Mouse (Mus musculus) layer of hippocampus, adult 2 months (tissue): ENCODE data around the gene Tmbim1. TPM values are rescaled to one million over a fixed set of nuclear protein-coding genes. Genes with fewer than 3 reads are reported as not detected.
"Not testable (repeated sequence)": the region's sequence is repeated elsewhere in the genome, so short reads cannot be mapped to it uniquely, and the experiment has no call there.

Experiments
- DNase-seq, 2 experiments: peaks; one replicate each; pipeline ENCODE4 v3.0.0; 2022; ENCODE audit warnings: low spot score in 2 of 2
- H3K27ac ChIP-seq: fragments of 200-600 bp; 2 replicates; pipeline ENCODE4 v1.8.1; 2022
- H3K4me3 ChIP-seq: fragments of 200-600 bp; 2 replicates; pipeline ENCODE4 v1.8.1; 2022; ENCODE audit warnings: mild to moderate bottlenecking
- CTCF ChIP-seq: fragments of 200-600 bp; conservative IDR thresholded peaks from 2 replicates; pipeline ENCODE4 v1.8.1; 2022; ENCODE audit warnings: antibody characterized with exemption, mild to moderate bottlenecking, moderate library complexity
- long read RNA-seq, 2 experiments: library from polyadenylated mRNA; stranded (forward); transcript quantifications; one replicate each; pipeline ENCODE4 v2.0.0; 2021; ENCODE audit warnings: borderline mapping rate in 2 of 2
- total RNA-seq, 2 experiments: library from RNA; stranded (reverse); gene quantifications; 2 replicates each; pipeline ENCODE4 v1.2.3; 2021

The Tmbim1 gene
- 10 to 100 TPM; 23.3 to 23.9 TPM for total RNA-seq
- long read RNA-seq, experiment 1, full-length matches to known transcripts: 9 of 14 reads
- long read RNA-seq, experiment 1, partial matches to known transcripts: 0 of 14 reads
- long read RNA-seq, experiment 1, other reads (novel, unspliced or antisense): 5 of 14 reads
- long read RNA-seq, experiment 2, full-length matches to known transcripts: 8 of 11 reads
- long read RNA-seq, experiment 2, partial matches to known transcripts: 0 of 11 reads
- long read RNA-seq, experiment 2, other reads (novel, unspliced or antisense): 3 of 11 reads

DNA sequence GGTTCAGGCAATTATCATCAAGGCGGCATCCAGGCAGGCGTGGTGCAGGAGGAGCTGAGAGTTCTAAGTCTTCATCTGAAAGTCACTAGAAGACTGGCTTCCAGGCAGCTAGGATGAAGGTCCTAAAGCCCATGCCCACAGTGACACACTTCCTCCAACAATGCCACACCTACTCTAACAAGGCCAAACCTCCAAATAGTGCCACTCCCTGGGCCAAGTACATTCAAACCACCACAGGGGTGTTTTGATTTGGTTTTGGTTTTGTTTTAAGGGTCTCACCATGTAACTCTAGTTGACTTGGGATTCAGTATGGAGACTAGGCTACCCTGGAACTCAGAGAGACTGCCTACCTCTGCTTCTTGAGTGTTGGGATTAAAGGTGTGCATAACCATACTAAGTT, at the start of gene Tmbim1:
Gene Tmbim1 (minus strand): TSS at position 101 of the 400 bp plus-strand sequence.
- Histone ChIP-seq H3K4me3 (peak within 1 kb of the TSS; percentile 65), H3K27ac (peak within 1 kb of the TSS; percentile 91)
- no peak for DNase-seq
- no peak for TF ChIP-seq CTCF

DNA sequence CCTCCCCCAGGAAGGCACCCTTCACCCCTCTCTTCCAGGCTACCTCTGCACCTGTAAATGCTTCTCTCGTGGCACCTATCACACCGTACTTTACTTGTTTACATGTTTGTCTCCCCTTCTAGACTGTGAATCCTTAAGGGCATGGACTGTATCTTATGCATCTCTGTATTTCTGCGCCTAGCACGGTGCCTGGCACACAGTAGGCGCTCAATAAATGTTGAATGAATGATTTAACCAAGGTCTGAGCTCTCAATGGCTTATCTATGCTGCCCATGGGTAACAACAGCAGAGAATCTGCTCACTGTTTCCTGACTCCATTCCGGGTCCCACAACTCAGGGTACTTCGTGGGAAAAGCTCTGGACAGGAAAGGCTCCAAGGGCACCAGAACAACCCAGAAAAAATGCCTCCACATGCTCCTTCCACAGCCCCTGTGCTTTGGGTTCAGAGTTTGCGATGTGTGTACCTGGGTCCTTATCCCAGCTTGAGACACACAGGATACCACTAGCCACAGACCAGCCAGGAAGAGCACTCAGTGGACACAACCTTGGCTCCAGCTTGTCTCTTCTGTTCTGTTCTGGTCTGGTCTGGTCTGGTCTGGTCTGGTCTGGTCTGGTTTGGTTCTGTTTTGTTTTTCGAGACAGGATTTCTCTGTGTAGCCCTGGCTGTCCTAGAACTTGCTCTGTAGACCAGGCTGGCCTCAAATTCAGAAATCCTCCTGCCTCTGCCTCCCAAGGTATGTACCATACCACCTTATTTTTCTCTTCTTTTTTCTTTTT, 48.2 kb upstream of the Tmbim1 start:
- no peak for TF ChIP-seq CTCF

DNA sequence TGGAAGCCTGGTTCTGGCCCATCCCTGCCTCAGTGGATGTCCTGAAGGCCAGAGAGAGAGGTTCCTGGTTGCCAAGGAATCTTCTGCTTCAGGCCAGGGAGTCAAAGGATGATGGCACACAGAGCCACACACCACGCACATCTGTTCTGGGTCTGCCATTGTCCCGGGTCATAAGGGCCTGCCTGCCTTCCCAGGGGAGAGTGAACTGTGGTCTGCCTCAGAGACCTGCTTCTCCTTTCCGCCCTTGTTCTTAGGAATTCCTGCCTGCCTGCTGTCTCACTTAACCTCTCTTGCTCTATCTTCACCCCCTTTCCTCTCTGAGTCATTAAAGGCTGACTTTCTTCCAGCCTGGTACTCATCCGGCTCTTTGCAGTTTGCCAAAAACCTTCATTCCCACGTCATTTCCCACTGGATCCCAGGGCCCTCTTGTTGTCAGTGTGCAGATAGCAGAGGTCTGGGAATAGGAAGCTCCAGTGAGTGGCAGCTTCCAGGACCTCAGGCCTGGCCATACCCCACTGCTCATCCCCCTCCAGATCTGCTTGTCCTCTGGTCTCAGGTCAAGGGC, 47.2 kb upstream of the Tmbim1 start:
- TF ChIP-seq CTCF: no peak
- Histone ChIP-seq H3K27ac (no peak overlapping the region), H3K4me3 (no peak overlapping the region)
- no peak for DNase-seq

More for the DNA sequence above, 48.2 kb upstream of the Tmbim1 start:
- H3K27ac ChIP-seq: no peak overlapping the region
- DNase-seq: no peak
- H3K4me3 ChIP-seq: no peak overlapping the region

DNA sequence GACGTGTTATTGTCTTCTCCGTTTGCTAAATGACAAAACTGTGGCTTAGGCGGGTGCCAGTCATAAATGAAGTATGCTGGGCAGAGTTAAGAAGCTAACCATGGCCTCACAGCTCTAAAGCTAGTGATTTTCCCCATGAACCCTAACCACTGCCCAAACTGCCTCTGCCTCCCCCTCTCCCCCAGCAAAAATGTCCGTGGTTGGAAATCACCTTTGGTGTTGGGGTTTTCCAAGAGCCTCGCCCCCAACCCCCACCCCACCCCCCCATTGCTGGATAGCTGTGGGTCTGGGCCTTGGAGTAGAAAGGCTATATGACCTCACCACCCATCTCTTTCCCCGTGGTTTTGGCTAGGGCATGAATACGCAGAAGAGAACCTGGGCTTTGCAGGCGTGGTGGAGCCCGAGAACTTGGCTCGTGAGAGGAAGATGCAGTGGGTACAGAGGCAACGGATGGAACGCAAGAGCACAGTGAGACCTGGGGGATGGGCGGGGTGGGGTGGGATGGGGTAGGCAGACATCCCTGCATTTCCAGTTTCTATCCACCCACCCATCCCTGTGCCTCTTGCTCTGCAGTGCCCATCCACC, 45.9 kb upstream of the Tmbim1 start:
- Histone ChIP-seq H3K4me3 (no peak overlapping the region), H3K27ac (no peak overlapping the region)
- TF ChIP-seq CTCF: no peak
- DNase-seq: no peak

DNA sequence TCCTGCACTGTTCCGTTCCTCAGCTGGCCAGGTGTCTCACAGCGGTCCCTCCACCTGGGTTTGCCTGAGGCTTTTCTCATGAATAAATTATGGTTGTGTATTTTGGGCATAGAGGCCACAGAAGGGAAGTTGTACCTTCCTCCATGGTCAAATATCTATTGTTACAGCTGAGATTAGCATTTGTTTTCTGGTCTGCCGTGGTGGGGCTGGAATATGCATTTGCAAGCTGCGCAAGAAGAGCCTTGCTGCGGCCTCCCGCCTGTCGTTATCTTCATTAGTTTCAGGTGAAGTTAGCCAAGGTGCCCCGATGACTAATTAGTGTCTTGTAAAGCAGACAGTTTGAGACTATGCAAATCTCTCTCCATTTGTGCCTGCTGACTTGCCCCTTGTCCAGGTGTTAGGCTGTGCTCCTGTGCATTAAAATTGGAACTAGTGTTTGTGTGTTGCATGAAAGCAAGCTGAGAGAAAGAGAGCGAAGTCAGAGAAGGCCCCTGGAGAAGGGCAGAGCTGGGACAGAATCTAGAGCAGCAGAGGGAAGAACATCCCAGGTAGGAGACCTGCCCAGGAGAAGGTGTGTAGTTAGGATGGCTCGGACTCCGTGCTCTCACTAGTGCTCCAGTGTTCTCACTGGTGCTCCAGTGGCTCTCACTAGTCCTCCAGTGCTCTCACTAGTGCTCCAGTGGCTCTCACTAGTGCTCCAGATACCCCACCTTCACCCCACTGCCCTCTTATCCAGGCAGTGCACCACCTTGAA, 38.9 kb upstream of the Tmbim1 start:
- DNase-seq: no peak
- TF ChIP-seq CTCF: no peak
- Histone ChIP-seq H3K4me3 (no peak overlapping the region), H3K27ac (no peak overlapping the region)

DNA sequence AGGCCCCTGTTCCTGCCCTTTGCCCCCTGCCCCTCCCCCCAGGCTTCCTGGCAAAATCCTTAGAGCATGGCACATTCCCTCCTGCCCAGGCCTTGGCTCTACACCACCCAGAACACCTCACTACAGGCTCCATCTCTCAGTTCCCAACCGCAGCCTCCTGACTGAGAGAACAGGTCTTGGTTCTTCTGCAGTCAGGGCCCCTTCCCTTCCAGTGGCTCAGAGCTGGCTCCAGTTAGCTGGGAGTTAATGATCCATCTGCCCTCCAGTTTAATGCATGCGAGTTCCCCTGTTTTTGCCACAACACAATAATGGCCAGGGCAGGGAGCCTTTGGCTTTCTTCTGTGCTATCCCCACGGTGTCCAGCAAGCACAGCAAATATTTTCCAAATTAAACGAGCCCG, 37.7 kb upstream of the Tmbim1 start:
- TF ChIP-seq CTCF: no peak

DNA sequence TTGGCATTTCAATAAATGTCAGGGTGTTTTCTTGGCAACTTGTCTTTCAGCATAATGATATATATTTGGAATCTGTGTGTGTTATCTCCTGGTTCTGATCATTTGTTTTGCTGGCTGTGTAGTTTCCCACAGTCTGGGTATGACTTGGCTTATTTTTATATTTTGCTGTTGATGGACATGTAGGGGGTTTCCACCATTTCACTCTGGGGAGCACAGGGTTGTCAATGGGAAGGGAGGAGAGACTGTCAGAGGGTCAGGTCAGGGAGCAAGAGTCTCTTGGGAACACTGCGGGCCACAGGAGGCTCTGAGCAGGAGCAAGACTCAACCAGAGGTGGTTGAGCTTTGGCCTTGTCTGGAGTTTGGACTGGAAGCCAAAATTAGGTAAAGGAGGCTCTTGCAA, 36.9 kb upstream of the Tmbim1 start:
- H3K27ac ChIP-seq: no peak overlapping the region; the same call in 1 of the 2 replicates
- no peak for DNase-seq
- no peak overlapping the region for H3K4me3 ChIP-seq
- no peak for TF ChIP-seq CTCF

More for the DNA sequence above, 37.7 kb upstream of the Tmbim1 start:
- H3K27ac ChIP-seq: no peak overlapping the region
- no peak overlapping the region for H3K4me3 ChIP-seq
- no peak for DNase-seq

DNA sequence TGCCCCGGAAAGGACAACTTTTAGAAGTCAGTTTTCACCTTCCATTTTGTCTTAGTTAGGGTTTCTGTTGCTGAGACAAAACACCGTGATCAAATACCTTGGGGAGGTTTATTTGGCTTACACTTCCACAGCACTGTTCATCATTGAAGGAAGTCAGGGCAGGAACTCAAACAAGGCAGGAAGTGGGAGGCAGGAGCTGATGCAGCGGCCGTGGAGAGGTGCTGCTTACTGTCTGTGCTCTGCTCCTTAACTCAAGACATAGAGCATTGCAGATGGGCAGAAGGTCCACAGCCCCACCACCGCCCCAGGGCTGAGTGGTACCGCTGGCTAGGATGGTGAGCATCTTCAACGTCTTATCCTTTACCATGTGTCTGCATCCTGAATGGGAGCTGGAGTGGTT, 36.5 kb upstream of the Tmbim1 start:
- peak overlapping the region; percentile 67 for H3K27ac ChIP-seq
- TF ChIP-seq CTCF: no peak
- DNase-seq: peak in 1 of 2 experiments; percentile 29
- no peak overlapping the region for H3K4me3 ChIP-seq

DNA sequence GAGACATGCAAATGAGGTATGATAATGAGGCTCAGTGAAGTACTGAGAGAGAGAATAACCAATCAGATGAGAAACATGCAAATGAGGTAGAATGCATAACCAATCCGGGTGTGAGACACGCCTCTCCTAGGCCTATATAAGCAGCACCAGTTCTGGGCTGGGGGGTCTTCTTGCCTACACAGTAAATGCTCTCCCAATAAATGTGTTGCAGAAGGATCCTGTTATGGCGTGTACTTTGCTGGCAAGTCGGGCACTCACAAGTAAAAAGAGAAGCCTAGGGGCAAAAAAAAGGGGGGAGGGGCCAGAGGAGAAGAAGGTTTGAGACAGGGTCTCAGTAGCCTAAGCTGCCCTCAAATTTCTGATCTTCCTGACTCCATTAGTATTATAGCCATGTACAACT, 35.6 kb upstream of the Tmbim1 start:
- not testable (repeated sequence) for DNase-seq, H3K4me3 ChIP-seq

DNA sequence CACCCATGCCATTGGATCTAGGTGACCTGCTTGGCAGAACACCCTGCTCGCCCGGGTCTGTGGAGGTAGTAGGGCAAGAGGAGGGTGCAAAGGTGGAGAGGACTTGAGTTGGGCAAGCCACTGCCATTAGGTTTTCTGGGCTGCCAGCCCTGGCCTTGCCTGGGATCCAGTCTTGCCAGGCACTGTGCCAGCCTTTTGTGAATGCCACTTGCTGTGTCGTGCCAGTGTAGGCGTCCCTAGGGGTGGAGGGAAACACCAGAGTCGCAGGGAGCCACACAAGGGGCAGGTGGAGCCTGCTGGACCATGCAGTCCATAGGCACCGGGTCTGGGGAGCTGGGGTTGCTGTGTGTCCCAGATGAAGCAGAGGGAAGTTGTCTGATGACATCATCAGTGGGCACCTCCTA, 34.9 kb upstream of the Tmbim1 start:
- DNase-seq: peak; percentile 46 to 61
- Histone ChIP-seq H3K27ac (peak overlapping the region; percentile 10; the same call in 1 of the 2 replicates), H3K4me3 (no peak overlapping the region)
- TF ChIP-seq CTCF: no peak

More for the DNA sequence above, 35.6 kb upstream of the Tmbim1 start:
- not testable (repeated sequence) for H3K27ac ChIP-seq

DNA sequence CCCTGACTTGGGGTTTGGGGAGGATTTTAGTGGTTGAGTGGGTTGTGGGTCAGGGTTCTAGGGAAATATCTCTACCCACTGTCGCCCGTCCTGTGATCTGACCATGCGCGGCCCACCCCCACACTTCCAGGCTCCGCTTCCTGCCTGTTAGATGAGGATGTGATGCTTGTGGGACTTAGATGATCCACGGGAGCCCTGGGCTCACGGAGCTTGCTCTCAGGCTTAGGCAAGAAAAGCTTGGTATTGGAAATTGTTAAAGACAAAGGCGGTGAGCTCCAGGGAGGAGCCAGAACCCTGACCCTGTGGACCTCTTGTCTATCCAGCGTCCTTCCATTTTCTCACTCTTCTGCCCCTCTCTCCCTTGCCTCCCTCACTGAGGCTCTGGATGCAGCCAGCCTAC, 34.5 kb upstream of the Tmbim1 start:
- no peak for DNase-seq
- Histone ChIP-seq H3K4me3 (no peak overlapping the region), H3K27ac (peak overlapping the region; percentile 10; the same call in 1 of the 2 replicates)
- TF ChIP-seq CTCF: no peak

DNA sequence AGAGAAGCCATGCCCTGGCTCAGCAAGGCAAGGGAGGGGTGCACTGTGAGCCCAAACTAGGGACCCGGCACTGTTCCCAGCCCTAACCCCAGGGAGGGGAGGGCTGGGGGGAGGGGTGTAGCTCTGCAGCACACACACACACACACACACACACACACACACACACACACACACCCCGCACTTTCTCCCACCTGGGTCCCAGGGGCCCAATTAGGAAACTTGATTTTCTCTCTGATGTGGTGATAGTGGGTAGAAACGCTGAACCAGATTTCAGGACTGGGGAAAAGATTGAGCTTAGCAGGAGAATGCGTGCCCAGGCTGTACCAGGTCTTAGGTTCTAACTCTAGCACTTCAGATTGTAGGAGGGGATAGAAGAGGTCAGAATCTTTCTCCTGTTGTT, 33.2 kb upstream of the Tmbim1 start:
- no peak overlapping the region for H3K4me3 ChIP-seq
- no peak overlapping the region for H3K27ac ChIP-seq
- no peak for DNase-seq
- TF ChIP-seq CTCF: no peak
